Mouse (Mus musculus): ENCODE measurements at regions not wholly inside any gene's neighbourhood (a gene's known extent, or its start where the extent isn't known, plus 50 kb on each side); places are given as distances from the start of the nearest gene placed in this dataset.

DNA sequence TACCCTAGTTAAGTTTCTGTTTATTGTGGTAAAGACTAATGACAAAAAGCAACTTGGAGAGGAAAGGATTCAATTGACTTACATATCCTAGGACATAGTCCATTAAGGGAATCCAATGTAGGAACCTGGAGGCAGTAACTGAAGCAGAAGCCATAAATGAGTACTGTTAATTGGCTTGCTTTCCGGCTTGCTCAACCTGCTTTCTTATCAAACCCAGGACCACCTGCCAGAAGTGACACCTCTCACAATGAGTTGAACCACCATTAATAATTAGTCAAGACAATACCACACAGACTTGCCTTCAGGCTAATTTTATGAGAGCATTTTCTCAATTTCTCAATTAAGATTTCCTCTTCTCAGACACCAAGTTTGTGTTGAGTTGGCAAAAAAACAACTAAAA, 148.8 kb downstream of the Ccser2 start:
- H3K36me3 ChIP-seq (ENCODE audit: control insufficient read depth, insufficient read depth, low read length): no peaks in the 10 kb centered on the region
- 36% methylated on average over 1 of the region's 1 CpGs for WGBS
- H3K4me3 ChIP-seq (ENCODE audit: low read depth, low read length): no peak overlapping the region
- H3K9me3 ChIP-seq (ENCODE audit: control insufficient read depth, low read length): no peaks in the 10 kb centered on the region
- H3K9ac ChIP-seq (ENCODE audit: low read length): no peak overlapping the region
- no peaks in the 10 kb centered on the region for H3K27me3 ChIP-seq (ENCODE audit: control insufficient read depth, insufficient read depth, low read length)
- H3K4me2 ChIP-seq (ENCODE audit: low read depth, low read length, severe bottlenecking): no peak overlapping the region
- DNase-seq (ENCODE audit: low spot score) (no peak), ATAC-seq (replicated peaks; ENCODE audit: low FRiP score) (no peak)
- H3K27ac ChIP-seq (ENCODE audit: low read depth, low read length): no peak overlapping the region
- H3K4me1 ChIP-seq (replicated peaks; ENCODE audit: control insufficient read depth, insufficient read depth, low read length): no peaks in the 10 kb centered on the region

GRCm38 (mm10) chr14:36802418-36802817, 166.2 kb downstream of the Ccser2 start:
- Histone ChIP-seq H3K4me2 (ENCODE audit: low read depth, low read length, severe bottlenecking) (no peak overlapping the region), H3K4me3 (ENCODE audit: low read depth, low read length) (no peak overlapping the region), H3K36me3 (ENCODE audit: control insufficient read depth, insufficient read depth, low read length) (no peaks in the 10 kb centered on the region), H3K27ac (ENCODE audit: low read depth, low read length) (no peak overlapping the region), H3K4me1 (replicated peaks; ENCODE audit: control insufficient read depth, insufficient read depth, low read length) (no peaks in the 10 kb centered on the region), H3K9me3 (ENCODE audit: control insufficient read depth, low read length) (no peaks in the 10 kb centered on the region), H3K9ac (ENCODE audit: low read length) (no peak overlapping the region), H3K27me3 (ENCODE audit: control insufficient read depth, insufficient read depth, low read length) (no peaks in the 10 kb centered on the region)
- DNase-seq (ENCODE audit: low spot score): no peak
- no peak for ATAC-seq (replicated peaks; ENCODE audit: low FRiP score)
- 95% methylated on average over 2 of the region's 3 CpGs for WGBS

- no peak overlapping the region for H3K4me2 ChIP-seq (ENCODE audit: low read depth, low read length, severe bottlenecking)
- H3K4me3 ChIP-seq (ENCODE audit: low read depth, low read length): no peak overlapping the region
- no peaks in the 10 kb centered on the region for H3K36me3 ChIP-seq (ENCODE audit: control insufficient read depth, insufficient read depth, low read length)
- no peak overlapping the region for H3K27ac ChIP-seq (ENCODE audit: low read depth, low read length)
- no peaks in the 10 kb centered on the region for H3K4me1 ChIP-seq (replicated peaks; ENCODE audit: control insufficient read depth, insufficient read depth, low read length)
- DNase-seq (ENCODE audit: low spot score) (no peak), ATAC-seq (replicated peaks; ENCODE audit: low FRiP score) (no peak)
- H3K27me3 ChIP-seq (ENCODE audit: control insufficient read depth, insufficient read depth, low read length): no peaks in the 10 kb centered on the region
- H3K9ac ChIP-seq (ENCODE audit: low read length): no peak overlapping the region
- H3K9me3 ChIP-seq (ENCODE audit: control insufficient read depth, low read length): no peaks in the 10 kb centered on the region
- 73% methylated on average over 1 of the region's 1 CpGs for WGBS
Observed at GRCm38 (mm10) chr14:36799820-36800219, 168.8 kb downstream of the Ccser2 start.

DNA sequence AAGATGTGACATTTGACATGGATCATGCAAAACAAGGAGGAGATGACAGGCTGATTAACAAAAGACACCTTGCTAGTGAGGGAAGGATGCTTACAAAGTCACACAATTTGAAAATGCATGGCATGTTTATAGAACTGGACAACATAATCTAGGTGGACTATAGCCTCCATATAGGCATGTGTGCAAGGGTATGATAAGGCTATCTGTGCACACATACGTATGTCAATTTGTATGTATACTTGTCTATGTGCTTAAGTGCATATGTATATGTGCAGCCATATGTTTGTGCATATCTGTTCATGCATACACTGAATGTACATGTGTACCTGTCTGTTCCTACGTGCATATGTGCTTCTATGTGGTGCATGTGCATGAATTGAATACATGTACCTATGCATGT, 186.7 kb downstream of the Ccser2 start:
- Histone ChIP-seq H3K4me2 (ENCODE audit: low read depth, low read length, severe bottlenecking) (no peak overlapping the region), H3K9ac (ENCODE audit: low read length) (no peak overlapping the region), H3K36me3 (ENCODE audit: control insufficient read depth, insufficient read depth, low read length) (no peaks in the 10 kb centered on the region), H3K4me3 (ENCODE audit: low read depth, low read length) (no peak overlapping the region), H3K27ac (ENCODE audit: low read depth, low read length) (no peak overlapping the region), H3K27me3 (ENCODE audit: control insufficient read depth, insufficient read depth, low read length) (no peaks in the 10 kb centered on the region), H3K9me3 (ENCODE audit: control insufficient read depth, low read length) (no peaks in the 10 kb centered on the region), H3K4me1 (replicated peaks; ENCODE audit: control insufficient read depth, insufficient read depth, low read length) (no peaks in the 10 kb centered on the region)
- WGBS: 92% methylated on average over 2 of the region's 2 CpGs
- ATAC-seq (replicated peaks; ENCODE audit: low FRiP score) (no peak), DNase-seq (ENCODE audit: low spot score) (no peak)

DNA sequence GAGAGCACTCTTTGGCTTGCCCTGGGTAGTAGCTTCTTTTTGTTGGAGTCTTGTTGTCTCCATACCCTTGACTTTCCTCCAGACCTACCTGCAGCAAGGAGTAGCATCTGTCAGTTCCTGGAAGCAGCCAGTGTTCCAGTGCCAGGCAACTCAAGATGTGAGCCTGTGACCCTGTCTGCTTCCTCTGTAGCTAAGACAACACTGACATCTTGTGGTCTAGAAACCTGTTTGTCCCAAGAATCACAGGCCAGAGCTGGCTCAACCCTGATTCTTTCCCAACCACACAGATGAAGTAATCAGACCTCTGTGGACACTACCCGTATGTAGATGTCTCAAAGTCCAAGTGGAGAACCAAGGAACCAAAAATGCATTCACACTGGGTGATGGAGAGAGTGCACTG, 189.6 kb downstream of the Ccser2 start:
- DNase-seq (ENCODE audit: low spot score) (no peak), ATAC-seq (replicated peaks; ENCODE audit: low FRiP score) (no peak)
- Histone ChIP-seq H3K9ac (ENCODE audit: low read length) (no peak overlapping the region), H3K9me3 (ENCODE audit: control insufficient read depth, low read length) (no peaks in the 10 kb centered on the region), H3K36me3 (ENCODE audit: control insufficient read depth, insufficient read depth, low read length) (no peaks in the 10 kb centered on the region), H3K4me2 (ENCODE audit: low read depth, low read length, severe bottlenecking) (no peak overlapping the region), H3K27ac (ENCODE audit: low read depth, low read length) (no peak overlapping the region), H3K4me1 (replicated peaks; ENCODE audit: control insufficient read depth, insufficient read depth, low read length) (no peaks in the 10 kb centered on the region), H3K27me3 (ENCODE audit: control insufficient read depth, insufficient read depth, low read length) (no peaks in the 10 kb centered on the region), H3K4me3 (ENCODE audit: low read depth, low read length) (no peak overlapping the region)
- WGBS: 79% methylated on average over 1 of the region's 1 CpGs

DNA sequence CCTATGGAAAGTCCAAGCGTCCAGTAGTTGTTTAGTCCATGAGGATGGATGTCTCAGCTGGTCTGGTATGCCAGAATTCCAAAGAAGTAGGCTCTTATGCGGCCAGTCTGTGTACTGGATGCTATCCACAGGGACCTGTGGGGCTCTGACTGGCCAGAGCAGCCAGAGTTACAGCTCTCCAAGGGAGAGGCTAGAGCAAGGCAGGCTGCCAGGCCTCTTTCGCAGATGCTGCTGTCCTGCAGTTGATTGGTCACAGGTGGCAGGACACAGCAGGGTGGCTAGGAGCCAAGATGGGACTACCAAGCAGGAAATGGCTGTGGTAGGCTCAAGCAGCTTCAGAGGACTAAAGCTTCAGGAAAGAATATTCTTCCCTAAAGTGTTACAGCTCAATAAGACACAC, 194.2 kb downstream of the Ccser2 start:
- ATAC-seq (replicated peaks; ENCODE audit: low FRiP score) (no peak), DNase-seq (ENCODE audit: low spot score) (no peak)
- WGBS: 83% methylated on average over 3 of the region's 3 CpGs
- Histone ChIP-seq H3K9me3 (ENCODE audit: control insufficient read depth, low read length) (no peaks in the 10 kb centered on the region), H3K27me3 (ENCODE audit: control insufficient read depth, insufficient read depth, low read length) (no peaks in the 10 kb centered on the region), H3K36me3 (ENCODE audit: control insufficient read depth, insufficient read depth, low read length) (no peaks in the 10 kb centered on the region), H3K4me1 (replicated peaks; ENCODE audit: control insufficient read depth, insufficient read depth, low read length) (no peaks in the 10 kb centered on the region), H3K27ac (ENCODE audit: low read depth, low read length) (no peak overlapping the region), H3K4me3 (ENCODE audit: low read depth, low read length) (no peak overlapping the region), H3K4me2 (ENCODE audit: low read depth, low read length, severe bottlenecking) (no peak overlapping the region), H3K9ac (ENCODE audit: low read length) (no peak overlapping the region)

GRCm38 (mm10) chr14:36764377-36764776, 204.2 kb downstream of the Ccser2 start:
- DNase-seq (ENCODE audit: low spot score) (no peak), ATAC-seq (replicated peaks; ENCODE audit: low FRiP score) (no peak)
- Histone ChIP-seq H3K9ac (ENCODE audit: low read length) (no peak overlapping the region), H3K9me3 (ENCODE audit: control insufficient read depth, low read length) (no peaks in the 10 kb centered on the region), H3K36me3 (ENCODE audit: control insufficient read depth, insufficient read depth, low read length) (no peaks in the 10 kb centered on the region), H3K27ac (ENCODE audit: low read depth, low read length) (no peak overlapping the region), H3K4me3 (ENCODE audit: low read depth, low read length) (no peak overlapping the region), H3K27me3 (ENCODE audit: control insufficient read depth, insufficient read depth, low read length) (no peaks in the 10 kb centered on the region), H3K4me2 (ENCODE audit: low read depth, low read length, severe bottlenecking) (no peak overlapping the region), H3K4me1 (replicated peaks; ENCODE audit: control insufficient read depth, insufficient read depth, low read length) (no peaks in the 10 kb centered on the region)
- whole genome bisulfite sequencing: 89% methylated on average over 4 of the region's 4 CpGs

- Histone ChIP-seq H3K4me1 (replicated peaks; ENCODE audit: control insufficient read depth, insufficient read depth, low read length) (no peaks in the 10 kb centered on the region), H3K36me3 (ENCODE audit: control insufficient read depth, insufficient read depth, low read length) (no peaks in the 10 kb centered on the region), H3K4me3 (ENCODE audit: low read depth, low read length) (no peak overlapping the region), H3K27ac (ENCODE audit: low read depth, low read length) (no peak overlapping the region), H3K9me3 (ENCODE audit: control insufficient read depth, low read length) (no peaks in the 10 kb centered on the region), H3K9ac (ENCODE audit: low read length) (no peak overlapping the region), H3K27me3 (ENCODE audit: control insufficient read depth, insufficient read depth, low read length) (no peaks in the 10 kb centered on the region), H3K4me2 (ENCODE audit: low read depth, low read length, severe bottlenecking) (no peak overlapping the region)
- no peak for DNase-seq (ENCODE audit: low spot score)
- 85% methylated on average over 6 of the region's 6 CpGs for WGBS
- no peak for ATAC-seq (replicated peaks; ENCODE audit: low FRiP score)
Observed at GRCm38 (mm10) chr14:36756056-36756455, 212.5 kb downstream of the Ccser2 start.

DNA sequence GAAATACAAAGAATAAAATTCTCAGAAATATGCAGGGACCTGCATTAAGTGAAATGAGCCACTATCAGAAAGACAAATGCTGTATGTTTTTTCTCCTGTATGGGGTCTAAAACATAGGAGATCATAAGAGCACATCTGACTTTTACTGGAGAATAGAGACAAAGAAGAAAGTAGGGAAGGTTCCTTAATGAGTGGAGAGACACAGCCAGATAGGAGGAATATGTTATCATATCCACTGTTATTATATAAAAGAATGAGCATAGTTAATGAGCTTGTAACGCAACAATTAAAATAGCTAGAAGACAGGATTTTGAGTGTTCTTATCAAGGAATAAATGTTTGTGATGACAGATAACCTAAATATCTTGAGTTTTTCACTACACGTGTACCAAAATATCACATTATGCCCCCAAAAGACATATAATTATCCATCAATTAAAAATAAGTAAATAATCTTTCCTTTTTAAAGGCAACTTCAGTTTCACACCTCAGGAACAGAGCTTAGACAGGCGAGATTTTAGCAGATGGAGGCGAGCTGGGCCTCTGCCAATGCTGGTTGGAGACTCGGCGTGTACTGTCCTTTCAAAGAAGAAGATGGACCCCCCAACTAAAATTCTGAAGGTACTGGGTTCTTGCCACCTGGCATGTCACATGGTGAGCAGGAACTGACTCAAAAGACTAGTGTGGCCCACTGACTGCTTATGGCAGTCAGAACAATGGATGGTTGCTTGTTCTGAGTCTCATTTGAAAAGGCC, 220.3 kb downstream of the Ccser2 start:
- Histone ChIP-seq H3K4me3 (ENCODE audit: low read depth, low read length) (no peak overlapping the region), H3K27me3 (ENCODE audit: control insufficient read depth, insufficient read depth, low read length) (no peaks in the 10 kb centered on the region), H3K9ac (ENCODE audit: low read length) (no peak overlapping the region), H3K9me3 (ENCODE audit: control insufficient read depth, low read length) (no peaks in the 10 kb centered on the region), H3K4me2 (ENCODE audit: low read depth, low read length, severe bottlenecking) (no peak overlapping the region), H3K4me1 (replicated peaks; ENCODE audit: control insufficient read depth, insufficient read depth, low read length) (no peaks in the 10 kb centered on the region), H3K27ac (ENCODE audit: low read depth, low read length) (no peak overlapping the region), H3K36me3 (ENCODE audit: control insufficient read depth, insufficient read depth, low read length) (no peaks in the 10 kb centered on the region)
- no peak for DNase-seq (ENCODE audit: low spot score)
- 92% methylated on average over 6 of the region's 6 CpGs for WGBS
- no peak for ATAC-seq (replicated peaks; ENCODE audit: low FRiP score)

Measured in forebrain, embryonic 11.5 days (tissue).